Mouse (Mus musculus) thymus, adult 18-20 months (tissue): Measurements from ENCODE around the gene Sap30l.
"Not testable (repeated sequence)": the region's sequence is repeated elsewhere in the genome, so short reads cannot be mapped to it uniquely, and the experiment has no call there.

ENCODE experiments used
- DNase-seq, 2 experiments: peaks; one replicate each; pipeline ENCODE4 v3.0.0; 2022; ENCODE audit warnings: mixed read lengths in 2 of 2

The Sap30l gene

DNA sequence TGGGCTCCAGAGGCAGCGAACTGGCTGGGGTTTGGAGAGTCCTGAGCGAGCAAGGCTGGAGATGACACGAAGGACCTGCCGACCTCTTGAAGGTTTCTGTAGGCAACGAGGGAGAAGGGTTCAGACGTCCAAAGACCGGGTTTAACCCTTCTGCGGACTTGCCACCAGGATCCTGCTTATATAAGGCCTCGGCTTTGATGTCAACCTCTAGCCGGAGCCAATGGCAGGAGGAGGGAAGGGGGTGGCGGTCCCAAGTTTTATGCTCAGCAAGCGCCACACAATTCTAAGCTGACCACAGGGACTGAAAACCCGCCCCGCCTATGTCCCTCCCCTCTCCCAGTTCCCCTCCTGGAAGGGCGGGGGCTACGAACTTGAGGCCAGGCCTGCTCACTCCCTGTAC is 30.4 kb downstream of the Sap30l start:
- no peak for DNase-seq

DNA sequence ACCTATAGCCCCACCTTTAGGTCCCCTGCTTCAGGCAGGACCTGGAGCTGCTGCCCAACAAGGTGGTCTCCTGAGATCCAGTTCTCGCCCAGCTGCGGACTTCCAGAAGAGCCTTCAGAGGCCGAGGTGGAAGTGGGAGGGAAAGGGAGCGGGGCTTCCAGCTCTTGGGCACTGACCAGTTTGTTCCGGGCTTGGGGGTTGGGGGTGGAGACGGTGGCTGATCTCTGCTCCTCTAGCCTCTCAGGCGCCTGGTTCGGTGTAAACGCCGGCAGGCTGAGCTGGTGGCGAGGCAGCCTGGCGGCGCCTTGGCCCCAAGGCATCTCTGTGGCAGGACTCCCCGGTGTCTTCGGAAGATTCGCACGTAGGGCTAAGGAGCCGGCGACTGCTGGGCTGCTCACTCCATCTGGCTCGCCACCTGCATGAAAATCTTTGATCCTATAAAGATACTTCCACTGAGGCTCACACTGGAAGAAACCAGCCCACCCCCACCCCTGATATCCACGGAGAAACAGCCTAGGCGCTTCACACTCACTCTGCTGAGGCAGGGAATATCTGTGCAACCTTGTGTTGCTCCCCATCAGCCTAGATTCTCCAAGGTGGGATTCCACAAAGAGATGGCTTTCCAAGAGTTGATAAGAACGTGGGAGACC is 31.2 kb downstream of the Sap30l start, which contains the start of gene Hand1:
Gene Hand1, minus strand, starts transcription at position 267 of the 650 bp plus-strand sequence.
- no peak for DNase-seq

DNA sequence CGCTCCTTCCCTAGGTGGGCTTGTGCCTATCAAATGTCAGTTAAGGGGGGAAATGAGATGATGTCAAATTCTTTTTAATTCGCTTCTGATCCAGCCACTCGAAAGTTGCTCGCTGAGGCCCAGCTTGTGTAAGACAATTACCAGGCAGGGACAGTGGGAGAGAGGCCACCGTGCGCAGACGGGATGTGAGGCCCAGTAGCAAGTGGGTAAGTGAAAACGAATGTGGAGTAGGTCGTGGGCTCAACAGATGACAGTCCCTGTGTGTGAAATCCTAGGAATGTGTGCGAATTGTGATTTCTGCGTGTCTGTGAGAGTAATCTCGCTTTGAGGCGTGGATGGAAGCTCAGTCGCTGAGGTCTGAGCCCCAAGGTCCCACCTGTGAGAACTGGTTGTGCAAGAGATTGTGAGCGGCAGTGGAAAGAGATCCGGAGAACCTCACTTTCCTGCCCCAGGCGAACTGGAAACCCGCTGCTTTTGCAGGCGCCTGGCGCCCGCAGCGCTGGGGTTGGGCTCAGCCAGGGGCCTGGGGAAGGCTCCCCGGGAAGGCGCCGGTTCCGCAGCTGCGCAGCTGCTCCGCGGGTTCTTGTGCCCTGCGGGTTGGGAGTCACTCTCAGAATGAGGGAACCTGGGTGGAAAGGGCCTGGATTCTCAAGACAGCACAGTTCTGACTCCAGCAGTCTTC is 32.0 kb downstream of the Sap30l start:
- DNase-seq, result no peak

DNA sequence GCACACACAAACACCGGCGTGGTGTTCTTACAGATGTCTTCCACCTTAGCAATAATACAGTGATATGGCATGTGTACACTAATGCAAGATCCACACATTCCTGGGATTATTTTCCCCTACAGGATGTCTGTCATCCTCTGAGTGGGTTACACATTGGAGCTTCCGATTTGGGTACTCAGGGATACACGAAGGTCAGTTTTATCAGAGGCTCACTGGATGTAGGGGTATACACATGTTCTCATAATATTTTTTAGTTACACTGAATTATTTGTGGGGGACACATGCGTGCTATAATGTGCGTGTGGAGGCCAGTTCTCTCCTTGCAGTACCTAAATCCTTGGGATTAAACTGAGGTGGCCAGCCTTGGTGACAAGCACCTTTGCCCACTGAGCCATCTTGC is 32.6 kb downstream of the Sap30l start:
- DNase-seq, result no peak

DNA sequence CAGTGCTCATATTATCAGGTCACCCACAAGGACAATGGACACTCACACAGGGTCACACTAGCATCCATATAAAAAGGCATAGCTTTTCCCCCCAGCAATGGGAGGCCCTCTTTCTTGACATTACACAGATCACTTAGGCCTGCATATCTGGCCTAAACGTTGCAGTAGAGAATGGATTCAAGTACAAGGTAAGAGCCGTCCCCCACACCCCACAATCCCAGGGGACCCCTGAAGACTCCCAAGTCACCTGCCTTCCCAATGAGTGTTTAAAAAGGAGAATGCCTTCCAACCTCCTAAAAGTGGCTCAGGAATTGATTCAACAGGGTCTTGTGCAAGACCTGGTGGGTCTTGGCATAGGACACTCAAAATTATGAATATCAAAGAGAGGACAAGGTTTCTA is 33.9 kb downstream of the Sap30l start:
- DNase-seq, result no peak

DNA sequence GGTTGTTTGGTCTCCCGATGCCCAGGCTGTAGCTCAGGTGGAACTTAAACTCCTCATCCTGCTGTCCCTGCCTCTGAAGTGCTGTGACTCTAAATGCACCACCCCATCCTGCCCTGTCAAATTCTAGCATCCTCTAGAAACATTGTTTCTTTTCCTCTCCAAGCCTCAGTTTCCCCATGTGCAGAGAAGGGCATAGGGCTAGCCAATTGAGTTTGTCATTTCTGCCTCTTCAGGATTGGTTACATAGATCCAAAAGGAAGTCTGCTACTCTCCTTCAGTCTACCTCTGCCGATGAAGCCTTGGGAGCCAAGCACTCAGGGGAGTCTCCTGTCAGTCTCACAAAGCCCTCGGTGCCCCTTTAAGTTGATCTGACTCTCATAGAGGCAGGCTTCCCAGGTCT is 34.5 kb downstream of the Sap30l start:
- DNase-seq, result no peak

DNA sequence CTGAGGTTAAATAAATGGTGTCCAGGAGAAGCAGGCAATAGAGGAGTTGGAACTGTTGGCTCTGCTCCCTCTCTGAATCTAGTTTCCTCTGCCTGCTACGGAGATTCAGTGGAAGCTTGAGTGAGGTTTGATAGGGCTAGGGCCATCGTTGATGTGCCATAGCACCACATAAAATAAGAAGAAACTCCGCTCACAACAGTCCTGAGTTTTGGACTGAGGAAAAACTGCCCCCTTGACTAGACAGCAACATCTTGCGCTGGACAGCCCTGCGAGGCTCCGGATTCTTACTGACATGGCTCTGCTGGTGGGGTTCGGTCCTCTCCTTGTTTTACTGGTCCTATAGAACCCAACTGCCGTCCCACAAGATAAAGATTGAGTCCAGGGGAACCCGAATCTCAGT is 35.0 kb downstream of the Sap30l start:
- DNase-seq, result no peak

DNA sequence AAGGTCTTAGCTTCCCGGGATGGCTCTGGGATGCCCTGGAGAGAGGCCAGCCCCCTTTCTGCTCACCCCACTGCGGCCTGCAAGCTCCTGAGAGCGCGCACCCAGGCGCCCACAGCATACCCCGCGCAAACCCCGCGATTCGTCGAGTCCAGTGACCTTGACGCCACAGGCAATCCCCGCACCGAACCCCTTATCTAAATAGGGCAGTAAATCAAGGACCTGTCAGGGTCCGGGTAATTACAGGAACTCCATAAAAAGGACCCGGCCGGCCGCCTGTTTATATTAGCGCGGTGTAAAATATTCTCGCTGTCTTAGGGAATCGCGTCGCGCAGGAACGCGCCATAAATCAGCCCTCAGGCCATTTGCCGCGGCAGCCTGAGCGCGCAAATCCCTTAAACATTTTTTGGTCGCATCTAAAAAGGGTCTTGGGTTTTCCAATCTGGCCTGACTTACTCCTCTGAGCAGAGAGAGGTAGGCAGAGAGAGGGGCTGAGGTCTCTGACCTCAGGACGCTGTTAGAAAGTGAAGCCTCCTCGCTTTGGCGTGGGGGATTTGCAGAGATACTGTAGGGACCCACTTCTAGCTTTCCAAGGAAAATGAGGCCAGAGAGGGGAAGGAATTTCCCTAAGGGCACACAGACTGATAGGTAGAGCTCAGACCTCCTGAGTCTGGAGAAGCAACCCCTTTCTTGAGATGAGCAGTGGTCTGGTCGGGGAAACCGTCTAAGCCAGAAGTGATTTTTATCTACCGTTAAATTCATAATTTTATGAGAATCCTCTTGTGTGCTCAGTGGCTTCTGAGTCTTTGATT is 35.6 kb downstream of the Sap30l start:
- DNase-seq, result no peak

DNA sequence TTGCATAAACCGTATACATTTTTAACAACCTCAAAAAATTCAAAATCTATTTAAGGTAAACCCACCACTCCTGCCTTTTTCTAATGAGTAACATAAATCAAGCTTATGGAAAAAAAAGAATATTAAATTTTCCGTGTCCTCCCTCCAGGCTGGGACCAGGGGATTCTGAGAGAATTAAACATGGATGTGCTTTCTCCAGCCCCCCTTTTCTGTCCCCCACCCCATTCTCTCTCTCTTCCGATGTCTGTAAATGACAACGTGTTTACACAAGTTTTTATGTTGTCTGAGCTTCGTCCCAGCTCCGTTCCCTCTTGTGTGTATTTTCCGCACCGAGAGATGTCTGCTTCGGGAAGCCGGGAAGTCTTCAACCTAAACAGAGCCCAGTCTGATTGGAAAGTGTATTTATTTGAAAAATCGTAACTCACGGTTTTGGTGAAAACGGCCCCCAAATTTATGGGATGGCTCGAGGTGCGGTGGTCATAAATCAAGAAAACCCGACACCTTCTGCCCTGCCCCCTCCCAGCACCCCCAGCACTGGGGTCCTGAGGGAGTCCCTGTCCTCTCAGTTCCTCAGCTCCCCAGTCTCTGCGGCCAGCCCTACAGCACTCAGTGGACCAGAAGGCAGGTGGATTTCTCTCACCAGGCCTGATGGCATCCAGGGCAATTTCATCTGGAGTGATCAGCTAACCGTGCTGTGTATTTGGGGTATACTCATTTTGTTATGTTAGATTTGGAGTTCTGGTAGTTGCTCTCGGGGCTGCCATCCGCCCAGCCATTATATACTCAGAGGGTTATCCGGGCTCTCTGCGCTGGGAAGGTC is 36.6 kb downstream of the Sap30l start:
- DNase-seq, result no peak

DNA sequence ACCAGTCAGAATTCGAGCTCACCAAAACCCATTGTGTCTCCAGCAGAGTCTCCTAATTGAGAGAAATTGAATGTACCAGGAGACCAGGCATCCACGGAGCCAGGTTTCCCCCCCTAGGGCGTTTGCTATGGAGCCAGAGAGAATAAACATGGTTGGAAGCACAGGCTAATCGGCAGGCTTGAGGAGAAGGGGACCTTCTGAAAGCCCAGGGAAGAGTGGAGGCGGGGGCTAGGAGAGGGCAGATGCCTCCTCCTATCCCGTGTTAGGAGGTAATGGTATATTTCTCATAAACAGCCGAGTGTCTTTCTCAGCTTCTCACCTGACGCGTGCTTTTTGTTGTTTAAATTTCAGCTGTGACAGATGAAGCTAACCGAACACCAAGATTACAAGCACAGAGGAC is 39.5 kb downstream of the Sap30l start:
- no peak for DNase-seq

DNA sequence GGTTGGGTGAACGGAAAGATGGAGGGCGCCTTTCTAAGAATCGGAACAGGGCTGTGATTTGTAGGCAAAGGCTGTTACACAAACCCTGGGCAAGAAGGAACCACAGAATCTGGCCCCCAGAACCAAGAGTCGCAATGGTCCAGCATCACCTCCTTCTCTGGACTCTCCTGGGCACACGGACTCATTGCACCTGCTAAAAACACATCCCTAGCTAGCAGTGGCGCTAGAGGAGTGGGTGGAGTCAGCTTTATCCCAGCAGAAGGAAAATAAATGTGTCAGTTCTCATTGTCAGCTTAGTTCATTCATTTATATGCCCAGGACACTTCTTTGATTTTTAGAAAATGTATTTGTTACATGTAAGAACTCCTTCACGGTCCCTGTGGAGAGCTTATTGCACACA is 40.0 kb downstream of the Sap30l start:
- DNase-seq, result no peak

DNA sequence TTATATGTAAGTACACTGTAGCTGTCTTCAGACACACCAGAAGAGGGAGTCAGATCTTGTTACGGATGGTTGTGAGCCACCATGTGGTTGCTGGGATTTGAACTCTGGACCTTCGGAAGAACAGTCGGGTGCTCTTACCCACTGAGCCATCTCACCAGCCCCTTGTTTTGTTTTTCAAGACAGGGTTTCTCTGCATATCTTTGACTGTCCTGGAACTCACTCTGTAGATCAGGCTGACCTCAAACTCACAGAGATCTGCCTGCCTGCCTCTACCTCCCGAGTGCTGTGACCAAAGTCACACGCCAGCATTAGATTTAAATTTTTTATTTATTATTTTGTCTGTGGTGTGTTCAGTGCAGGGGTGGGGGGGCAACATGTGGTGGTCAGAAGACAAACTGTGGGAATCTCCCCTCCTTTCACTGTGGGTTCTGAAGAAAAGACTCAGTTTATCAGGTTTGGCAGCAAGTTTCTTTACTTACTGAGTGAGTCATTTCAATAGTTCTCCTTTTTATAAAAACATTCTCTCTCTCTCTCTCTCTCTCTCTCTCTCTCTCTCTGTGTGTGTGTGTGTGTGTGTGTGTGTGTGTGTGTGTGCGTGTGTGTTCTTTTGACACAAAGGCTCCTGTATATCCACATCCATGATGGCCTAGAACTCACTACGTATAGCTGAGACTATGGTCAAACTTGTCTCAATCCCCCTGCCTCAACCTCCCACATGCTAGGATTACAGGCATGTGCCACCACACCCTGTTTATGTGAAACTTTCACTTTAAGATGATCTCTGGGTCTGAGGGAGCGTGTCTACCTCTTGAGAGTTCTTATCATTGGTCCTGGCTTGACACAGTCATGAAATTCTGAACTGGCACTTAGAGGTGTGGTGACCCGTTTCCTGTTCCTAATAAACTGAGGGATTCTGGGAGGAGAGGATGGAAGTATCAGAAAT is 45.3 kb downstream of the Sap30l start:
- not testable (repeated sequence) for DNase-seq

DNA sequence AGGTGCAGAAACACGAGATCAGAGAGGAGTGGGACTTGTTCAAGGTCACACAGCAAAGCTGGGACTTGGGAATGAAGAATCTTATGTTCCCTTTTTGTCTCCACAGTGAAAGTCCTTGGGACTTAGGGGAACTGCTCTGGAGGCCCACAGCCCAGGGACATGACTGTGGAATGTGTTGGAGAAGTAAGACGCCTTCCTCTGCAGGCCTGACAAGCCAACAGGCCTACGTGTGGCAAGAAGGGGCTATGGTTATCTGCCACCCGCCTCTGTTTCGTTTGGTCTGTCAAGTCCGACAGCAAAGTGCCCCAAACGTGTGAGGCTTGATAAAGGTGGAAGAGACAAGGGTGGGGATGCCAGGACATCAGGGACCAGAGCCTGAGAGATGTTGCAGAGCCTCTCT is 46.0 kb downstream of the Sap30l start:
- DNase-seq, result no peak

DNA sequence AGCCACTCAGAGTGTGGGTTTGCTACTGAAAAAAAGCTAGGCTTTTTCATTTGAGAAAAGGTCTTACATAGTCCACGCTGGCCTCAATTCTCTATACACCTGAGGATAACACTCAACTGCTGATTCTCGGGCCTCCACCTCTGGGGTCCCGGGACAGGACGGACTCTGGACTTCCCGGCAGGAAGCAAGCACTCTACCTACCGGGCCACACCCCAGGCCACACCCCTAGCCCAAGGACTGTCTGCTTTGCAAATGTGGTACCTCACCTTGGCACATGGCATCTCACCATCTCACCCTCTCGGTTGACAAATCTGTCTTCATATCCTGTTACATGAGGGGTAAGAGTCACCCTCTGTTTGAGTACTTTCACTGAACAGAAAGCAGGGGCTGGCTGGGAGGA is 48.9 kb downstream of the Sap30l start:
- DNase-seq, result no peak

DNA sequence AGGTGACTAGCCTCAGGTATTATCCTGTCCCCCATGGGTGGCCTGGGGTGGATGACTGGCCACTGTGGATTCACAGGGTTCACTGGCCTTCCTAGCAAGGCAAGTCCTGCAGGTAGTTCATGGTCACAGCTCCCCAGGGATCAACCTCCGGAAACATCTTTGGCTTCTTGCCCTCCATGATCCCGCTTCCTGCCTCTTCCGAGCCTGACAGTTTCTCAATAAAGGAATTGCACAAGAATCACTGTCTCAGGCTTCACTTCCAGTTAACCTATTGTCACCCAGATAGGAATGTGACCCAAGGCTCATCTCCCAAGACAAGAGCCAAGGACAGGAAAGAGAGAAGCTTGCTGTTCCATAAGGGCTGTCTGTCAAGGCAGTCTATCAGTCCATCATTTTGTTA is 49.5 kb downstream of the Sap30l start:
- DNase-seq, result no peak

DNA sequence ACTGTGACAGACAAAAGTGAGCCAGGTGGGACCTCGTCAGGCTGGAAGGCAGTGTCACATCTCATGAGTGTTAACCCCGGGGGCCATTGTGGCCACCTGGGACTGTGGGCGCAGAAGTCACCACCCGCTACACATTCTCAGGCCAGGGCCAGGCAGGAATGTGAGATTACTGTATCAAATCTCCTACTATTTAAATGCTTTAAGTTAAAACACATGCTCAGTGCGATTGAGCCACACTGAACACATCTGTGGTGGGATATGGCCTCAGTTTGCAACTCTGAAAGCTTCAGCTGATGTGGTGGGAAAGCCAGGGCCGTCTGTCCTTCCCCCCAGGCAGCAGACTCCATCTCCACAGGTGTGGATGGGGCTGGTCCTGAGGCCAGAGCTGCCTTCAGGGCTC is 52.1 kb downstream of the Sap30l start:
- DNase-seq, result no peak

DNA sequence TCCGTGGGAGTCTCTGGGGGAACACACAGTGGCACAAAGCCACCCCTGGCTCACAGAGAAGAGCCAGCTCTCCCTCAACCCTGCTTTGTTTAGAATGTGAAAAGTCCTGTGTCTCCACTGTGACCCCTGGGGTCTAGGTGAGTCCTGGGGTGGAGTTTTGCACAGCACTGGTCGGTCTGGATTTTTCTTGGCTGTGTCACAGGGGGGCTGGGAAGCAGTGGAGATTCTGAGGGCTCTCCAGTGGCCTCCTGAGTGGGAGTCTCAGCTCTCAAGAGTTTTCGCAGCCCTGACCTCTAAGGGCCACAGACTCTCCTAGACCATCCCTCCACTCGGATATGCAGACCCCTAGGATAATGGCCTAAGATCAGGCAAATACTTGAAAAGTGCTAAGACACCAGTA is 56.3 kb downstream of the Sap30l start:
- no peak for DNase-seq
